ENCODE assay signal across 8 mouse cellular contexts in genomic region chr12:24498150-24498840, GRCm38 (mm10). TPM values are rescaled to one million over a fixed set of nuclear protein-coding genes. Genes with fewer than 3 reads are reported as not detected.
DNase-seq lines count a peak whose midpoint lies in the region; ATAC-seq lines count a peak whose summit lies in the region.

Taf1b (plus strand) TSS chr12:24498359.

- peak within 1 kb of the TSS; percentile 89 for H3K27ac ChIP-seq in forebrain, embryonic 10.5 days
- H3K27ac ChIP-seq in heart, embryonic 16.5 days (ENCODE audit: low read length), result peak within 1 kb of the TSS; percentile 86
- peak within 1 kb of the TSS; percentile 76; the same call in 1 of the 2 replicates for H3K27ac ChIP-seq in liver, embryonic 15.5 days (replicated peaks)
- no peak within 1 kb of the TSS for H3K27ac ChIP-seq in neural tube, embryonic 12.5 days

- H3K4me3 ChIP-seq in forebrain, embryonic 10.5 days, result peak within 1 kb of the TSS; percentile 77
- peak within 1 kb of the TSS; percentile 85 for H3K4me3 ChIP-seq in heart, embryonic 16.5 days (ENCODE audit: low read length)
- H3K4me3 ChIP-seq in liver, embryonic 15.5 days (replicated peaks), result peak within 1 kb of the TSS; percentile 75
- peak within 1 kb of the TSS; percentile 67 for H3K4me3 ChIP-seq in neural tube, embryonic 12.5 days

- 0 out of 2 replicates have a peak, but pooled peaks cover 4% of the 10 kb centered on the region for H3K4me1 ChIP-seq in forebrain, embryonic 10.5 days
- H3K4me1 ChIP-seq in heart, embryonic 16.5 days (ENCODE audit: control insufficient read depth, insufficient read depth, low read length), result 0 out of 2 replicates have a peak, but pooled peaks cover 3% of the 10 kb centered on the region
- peaks cover 5% of the 10 kb centered on the region for H3K4me1 ChIP-seq in liver, embryonic 15.5 days (replicated peaks)
- H3K4me1 ChIP-seq in neural tube, embryonic 12.5 days, result no peaks in the 10 kb centered on the region

- no peaks in the 10 kb centered on the region for H3K27me3 ChIP-seq in forebrain, embryonic 10.5 days (ENCODE audit: poor library complexity, severe bottlenecking)
- no peaks in the 10 kb centered on the region for H3K27me3 ChIP-seq in heart, embryonic 16.5 days (ENCODE audit: control insufficient read depth, insufficient read depth, low read length)
- no peaks in the 10 kb centered on the region for H3K27me3 ChIP-seq in liver, embryonic 15.5 days
- H3K27me3 ChIP-seq in neural tube, embryonic 12.5 days (replicated peaks), result no peaks in the 10 kb centered on the region

- H3K36me3 ChIP-seq in forebrain, embryonic 10.5 days (replicated peaks), result peaks cover 11% of the 10 kb centered on the region
- H3K36me3 ChIP-seq in heart, embryonic 16.5 days (ENCODE audit: control insufficient read depth, insufficient read depth), result no peaks in the 10 kb centered on the region
- H3K36me3 ChIP-seq in liver, embryonic 15.5 days (replicated peaks), result no peaks in the 10 kb centered on the region
- H3K36me3 ChIP-seq in neural tube, embryonic 12.5 days, result no peaks in the 10 kb centered on the region

- H3K9ac ChIP-seq in heart, embryonic 16.5 days (ENCODE audit: low read length), result peak within 1 kb of the TSS; percentile 85
- H3K9ac ChIP-seq in liver, embryonic 15.5 days, result peak within 1 kb of the TSS; percentile 67
- H3K9ac ChIP-seq in neural tube, embryonic 12.5 days, result peak within 1 kb of the TSS; percentile 68

- DNase-seq in c-Kit-negative CD71-positive TER-119-positive erythroid progenitor cells, embryonic 14.5 days (ENCODE audit: low read depth, low spot score), result peak; percentile 52
- DNase-seq in forebrain, embryonic 10.5 days (ENCODE audit: extremely low spot score, low spot score), result peak; percentile 81
- DNase-seq in kidney, postnatal 36 days, result peak; percentile 68 to 86
- DNase-seq in telencephalon, adult 2 months (ENCODE audit: low read depth, low spot score), result peak; percentile 84

- ATAC-seq in CD4-positive, CD25-positive, alpha-beta regulatory T cell, adult 4 months, result peak; percentile 86
- ATAC-seq in heart, embryonic 16.5 days (replicated peaks; ENCODE audit: extremely low read depth, insufficient read depth, low FRiP score), result peak; percentile 89
- ATAC-seq in liver, embryonic 15.5 days (ENCODE audit: insufficient read depth), result peak; percentile 87
- ATAC-seq in neural tube, embryonic 12.5 days (ENCODE audit: low FRiP score, low read depth), result peak; percentile 83

- H3K9me3 ChIP-seq in forebrain, embryonic 10.5 days, result no peaks in the 10 kb centered on the region
- no peaks in the 10 kb centered on the region for H3K9me3 ChIP-seq in heart, embryonic 16.5 days (replicated peaks; ENCODE audit: control insufficient read depth, low read length)
- H3K9me3 ChIP-seq in liver, embryonic 15.5 days (replicated peaks), result no peaks in the 10 kb centered on the region
- H3K9me3 ChIP-seq in neural tube, embryonic 12.5 days, result no peaks in the 10 kb centered on the region

- peak within 1 kb of the TSS; percentile 67 for H3K4me2 ChIP-seq in heart, embryonic 16.5 days (ENCODE audit: low read depth, low read length)
- H3K4me2 ChIP-seq in liver, embryonic 15.5 days, result peak within 1 kb of the TSS; percentile 71
- H3K4me2 ChIP-seq in neural tube, embryonic 12.5 days (replicated peaks), result peak within 1 kb of the TSS; percentile 63

- WGBS in forebrain, embryonic 10.5 days, result 11% methylated on average over 31 of the region's 31 CpGs
- WGBS in heart, embryonic 16.5 days, result 8% methylated on average over 31 of the region's 31 CpGs
- WGBS in liver, embryonic 15.5 days (ENCODE audit: insufficient replicate concordance), result 7% methylated on average over 31 of the region's 31 CpGs
- WGBS in neural tube, embryonic 12.5 days, result 9% methylated on average over 31 of the region's 31 CpGs

RNA-seq across cellular contexts. Expression of gene Taf1b, which starts in this region (rescaled TPM):
- polyA plus RNA-seq in CD4-positive, CD25-positive, alpha-beta regulatory T cell, adult 4 months (2017; shearing (Covaris generic)), result 10 to 100 TPM; 64.3 to 69.6 TPM
- 30.2 and 32.5 TPM in 2 replicates for polyA plus RNA-seq in forebrain, embryonic 10.5 days (2016; fragmentation: Nextera tagmentation; extraction: Ambion mirVana)
- 23.2 and 24.6 TPM in 2 replicates for polyA plus RNA-seq in heart, embryonic 16.5 days (2015; fragmentation: Nextera tagmentation; extraction: Ambion mirVana)
- polyA plus RNA-seq in liver, embryonic 15.5 days (2015; fragmentation: Nextera tagmentation; extraction: Ambion mirVana), result 8.2 and 9.1 TPM in 2 replicates
- polyA plus RNA-seq in neural tube, embryonic 12.5 days (2016; fragmentation: Nextera tagmentation; extraction: Ambion mirVana), result 32.0 and 32.7 TPM in 2 replicates
